Mouse (Mus musculus) bone marrow, adult 2 months (tissue): ENCODE measurements around the gene Tsc1.

Experiments
- CTCF ChIP-seq: fragments of 200-500 bp; IDR thresholded peaks from 2 replicates; pipeline ENCODE4 v1.5.1; 2011; ENCODE audit warnings: low read length, control low read depth; ENCODE audit not compliant: control insufficient read depth, insufficient read depth
- POLR2A ChIP-seq: fragments of 200-500 bp; IDR thresholded peaks from 2 replicates; pipeline ENCODE4 v1.6.1; 2011; ENCODE audit warnings: low read depth, mild to moderate bottlenecking, control low read depth, low read length, borderline replicate concordance; ENCODE audit not compliant: control insufficient read depth

- no peak for TF ChIP-seq CTCF
- TF ChIP-seq POLR2A = no peak
Observed at GRCm38 (mm10) chr2:28676005-28676404, 35.0 kb downstream of the Tsc1 start.
